Mouse (Mus musculus): ENCODE measurements around the gene Bahcc1.

DNA sequence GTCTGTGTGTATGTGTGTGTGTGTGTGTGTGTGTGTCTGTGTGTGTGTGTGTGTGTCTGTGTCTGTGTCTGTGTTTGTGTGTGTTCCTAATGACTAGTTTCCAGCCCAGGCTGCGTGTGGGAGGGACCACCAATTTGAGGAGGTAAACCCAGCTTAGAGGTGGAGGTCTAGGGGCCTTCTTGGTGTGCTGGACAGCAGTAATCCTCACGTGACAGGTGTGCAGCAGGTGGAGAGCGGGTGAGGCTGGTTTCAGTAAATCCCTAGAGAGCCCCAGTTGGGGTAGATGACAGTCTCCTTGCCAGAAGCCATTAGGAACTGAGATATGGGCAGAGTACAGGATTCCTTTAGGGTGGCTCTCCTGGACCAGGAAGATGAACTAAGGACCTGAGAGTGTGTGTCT lies 36.3 kb downstream of the Bahcc1 start:
- TF ChIP-seq POLR2A (IDR thresholded peaks at IDR 0.05; ENCODE audit: extremely low read depth, insufficient read depth, low read length) (no peak), CTCF (IDR thresholded peaks at IDR 0.05; ENCODE audit: extremely low read depth, insufficient read depth, low read length) (no peak)

All from cortical plate, adult 2 months (tissue).